Mouse (Mus musculus) CH12F3 (cell line): ENCODE measurements around the gene Etfrf1.

Source experiments
- in situ Hi-C: fragments of 300-500 bp; cut with MboI; formaldehyde crosslinking; loops from 2 replicates; pipeline ENCODE4 v1.14.3; 2020; ENCODE audit warnings: low sequenced_read_pairs

The Etfrf1 gene

GRCm38 (mm10) chr6:145210816-145211338 lies at the start of gene Etfrf1, which contains the start of gene Casc1:
Etfrf1 (plus strand) TSS chr6:145211134.
Casc1 (minus strand) TSS chr6:145211005.
- in situ Hi-C loops, result no loop called here

GRCm38 (mm10) chr6:145171892-145172606 lies 38.9 kb upstream of the Etfrf1 start:
- in situ Hi-C loops, result no loop called here

- in situ Hi-C loops, result no loop called here
These were observed 37.1 kb upstream of the Etfrf1 start for GRCm38 (mm10) chr6:145173781-145174191.

DNA sequence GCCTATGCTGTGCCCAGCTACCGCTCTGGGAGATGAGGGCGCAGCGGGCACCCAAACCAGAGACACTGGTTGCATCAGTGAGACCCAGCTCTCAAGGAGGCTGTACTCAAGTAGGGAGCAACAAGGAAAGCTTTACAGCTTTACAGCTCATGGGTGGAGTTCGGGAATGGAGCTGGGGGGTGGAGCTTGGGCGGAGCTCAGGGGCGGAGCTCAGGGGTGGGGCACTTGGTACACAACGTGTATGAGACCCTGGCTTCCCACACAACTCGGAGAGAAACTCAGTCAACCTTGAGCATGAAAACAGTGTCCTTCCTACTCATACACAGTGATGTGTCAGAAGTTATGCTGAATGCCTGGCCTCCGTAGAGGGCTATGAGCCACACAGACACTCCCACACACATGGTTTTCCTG lies 35.4 kb upstream of the Etfrf1 start:
- in situ Hi-C loops, result loop anchor here (25.0 kb wide), 1 partner anchor 88 kb away; the partner anchor contains the start of gene Bcat1

DNA sequence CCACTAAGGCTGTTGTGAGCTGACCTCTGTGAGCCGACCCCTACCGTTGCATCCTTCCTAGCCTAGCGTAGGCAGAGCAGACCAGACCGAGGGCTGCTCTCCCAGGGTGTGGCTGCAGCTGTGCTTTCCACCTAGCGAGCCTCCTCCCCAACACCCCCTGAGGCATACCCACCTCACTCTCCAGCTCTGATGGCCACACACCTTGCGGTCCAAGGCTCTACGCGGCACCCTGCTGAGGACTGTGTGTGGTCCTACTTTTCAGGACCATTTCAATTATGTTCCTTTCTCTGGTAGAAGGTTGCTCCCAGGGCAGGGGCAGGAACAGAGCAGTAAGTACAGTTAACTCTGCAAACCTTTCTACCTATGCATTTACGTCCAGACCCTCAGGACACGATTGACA lies 34.5 kb upstream of the Etfrf1 start:
- in situ Hi-C loops, result loop anchor here (25.0 kb wide), 1 partner anchor 89 kb away; the partner anchor contains the start of gene Bcat1

DNA sequence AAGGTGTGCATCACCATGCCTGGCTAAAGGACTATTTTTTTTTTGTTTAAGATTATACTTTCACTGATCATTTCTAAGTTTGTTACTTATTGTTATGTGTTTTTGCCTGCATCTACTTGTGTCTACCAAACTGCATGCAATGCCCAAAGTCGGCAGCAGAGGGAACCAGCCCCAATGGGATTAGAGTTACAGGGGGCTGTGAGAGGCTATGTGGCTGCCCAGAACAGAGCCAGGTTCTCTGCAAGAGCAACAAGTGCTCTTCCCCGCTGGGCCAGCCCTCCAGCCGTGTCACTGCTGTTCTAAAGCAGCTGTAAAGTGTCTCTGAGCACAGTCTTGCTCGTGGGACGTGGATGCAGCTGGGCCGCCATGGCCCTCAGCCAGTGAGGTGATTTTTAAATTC lies 31.3 kb upstream of the Etfrf1 start:
- in situ Hi-C loops, result loop anchor here (10.0 to 25.0 kb wide), 2 partner anchors 92 to 165 kb away; partner anchors contain the start of gene Bcat1

DNA sequence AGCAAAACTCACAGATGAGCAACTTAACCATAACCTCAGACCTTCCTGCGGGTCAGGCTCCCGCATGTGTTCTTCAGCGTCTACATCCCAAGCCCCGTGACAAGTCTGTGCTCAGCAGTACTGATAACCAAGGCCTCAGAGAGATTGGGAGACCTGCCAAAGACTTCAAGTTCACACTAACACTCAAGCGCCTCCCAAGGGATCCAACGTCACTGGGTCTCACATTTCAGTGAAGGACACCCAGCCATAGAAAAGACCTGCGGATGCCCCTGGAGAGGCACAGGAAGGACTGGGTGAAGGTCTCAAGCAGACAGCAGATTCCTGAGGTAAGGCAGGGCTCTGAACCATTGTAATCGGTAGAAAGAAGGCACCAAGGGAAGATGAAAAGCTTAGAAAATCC lies 28.9 kb upstream of the Etfrf1 start:
- in situ Hi-C loops, result loop anchor here (10.0 to 25.0 kb wide), 2 partner anchors 95 to 163 kb away; partner anchors contain the start of gene Bcat1

DNA sequence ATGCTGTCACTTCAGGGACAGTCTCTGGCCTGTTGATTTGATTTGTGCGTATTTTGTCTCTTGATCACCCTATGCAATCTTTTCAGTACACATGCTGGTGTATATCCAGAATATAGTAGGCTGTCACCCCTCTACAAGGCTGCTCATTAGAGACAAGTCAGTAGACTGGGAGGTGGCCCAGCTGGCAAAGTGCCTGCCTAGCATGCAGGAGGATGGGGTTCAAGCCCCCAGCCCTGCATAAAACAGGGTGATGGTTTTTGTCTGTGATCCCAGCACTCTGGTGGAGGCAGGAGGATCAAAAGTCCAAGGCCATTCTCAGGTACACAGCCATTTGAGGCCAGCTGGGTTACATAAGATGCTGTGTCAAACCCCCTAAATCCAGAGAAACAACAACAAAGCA lies 24.8 kb upstream of the Etfrf1 start:
- in situ Hi-C loops, result loop anchor here (10.0 to 25.0 kb wide), 2 partner anchors 99 to 159 kb away; partner anchors contain the start of gene Bcat1

DNA sequence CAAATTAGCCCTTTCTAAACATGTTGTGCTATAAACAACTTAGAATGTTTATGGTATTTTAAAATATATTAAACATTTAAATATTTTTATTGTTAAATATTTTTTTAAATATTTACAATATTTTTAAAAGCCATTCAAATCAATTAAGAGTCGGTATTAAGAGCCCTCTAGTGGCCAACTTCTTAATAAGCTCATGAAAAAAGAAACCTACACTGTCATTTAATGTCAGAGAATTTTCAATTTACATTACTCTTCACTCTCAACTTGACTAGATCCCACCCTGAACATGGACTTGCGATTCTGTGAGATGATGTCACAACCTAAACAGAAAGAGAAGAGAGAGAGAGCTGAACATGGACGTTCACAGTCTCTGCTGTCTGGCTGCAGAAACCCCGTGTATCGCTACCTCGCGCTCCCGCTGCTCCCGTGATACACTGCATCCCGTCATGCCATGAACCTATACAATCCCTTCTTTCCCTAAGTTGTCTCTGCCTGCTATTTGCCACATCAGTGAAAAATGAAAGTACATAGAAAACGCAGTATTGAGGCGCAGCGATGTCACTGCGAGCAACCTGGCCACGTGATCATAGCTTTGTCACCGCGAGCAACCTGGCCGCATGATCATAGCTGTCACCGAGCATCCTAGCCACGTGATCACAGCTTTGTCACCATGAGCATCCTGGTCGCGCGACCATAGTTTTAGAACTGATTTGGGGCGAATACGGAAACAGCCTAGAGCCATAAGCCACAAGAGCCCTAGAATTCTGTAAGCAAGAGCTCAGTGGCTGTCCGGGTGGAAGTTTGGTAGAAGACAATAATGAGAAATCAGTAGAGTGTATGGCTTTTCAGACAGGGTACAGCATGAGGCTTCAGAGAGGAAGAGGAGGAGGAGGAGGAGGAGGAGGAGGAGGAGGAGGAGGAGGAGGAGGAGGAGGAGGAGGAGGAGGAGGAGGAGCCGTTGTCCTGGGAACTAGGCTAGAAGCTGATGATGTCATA lies 23.5 kb upstream of the Etfrf1 start:
- in situ Hi-C loops, result loop anchor here (10.0 to 25.0 kb wide), 2 partner anchors 100 to 157 kb away; partner anchors contain the start of gene Bcat1

GRCm38 (mm10) chr6:145193038-145193437 lies 17.9 kb upstream of the Etfrf1 start:
- in situ Hi-C loops, result loop anchor here (25.0 kb wide), 1 partner anchor 106 kb away; the partner anchor contains the start of gene Bcat1

DNA sequence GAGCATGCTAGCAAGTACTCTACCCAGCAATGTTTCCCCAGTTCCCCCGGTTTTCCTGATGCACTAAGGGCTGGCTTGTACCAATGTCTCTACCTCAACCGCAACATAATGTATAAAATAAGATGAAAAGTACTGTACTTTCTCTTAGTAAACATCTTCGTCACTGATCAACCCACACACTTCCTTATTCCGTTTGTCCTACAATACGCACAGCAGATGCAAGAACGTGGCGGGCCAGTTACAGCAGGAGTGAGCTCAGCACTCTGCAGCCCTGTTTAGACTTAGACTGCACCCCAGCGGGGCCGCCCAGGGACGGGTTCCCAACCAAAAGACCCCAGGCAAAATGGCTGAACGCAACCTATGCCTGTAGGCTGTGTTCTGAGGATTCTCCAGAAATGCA lies 17.5 kb upstream of the Etfrf1 start:
- in situ Hi-C loops, result loop anchor here (25.0 kb wide), 1 partner anchor 106 kb away; the partner anchor contains the start of gene Bcat1

- in situ Hi-C loops, result loop anchor here (25.0 kb wide), 1 partner anchor 111 kb away; the partner anchor contains the start of gene Bcat1
These were observed 12.8 kb upstream of the Etfrf1 start for GRCm38 (mm10) chr6:145197949-145198686.

- in situ Hi-C loops, result no loop called here
These were observed 8.4 kb upstream of the Etfrf1 start for GRCm38 (mm10) chr6:145202432-145203125.

- in situ Hi-C loops, result no loop called here
These were observed 6.5 kb upstream of the Etfrf1 start for GRCm38 (mm10) chr6:145204440-145204839.

DNA sequence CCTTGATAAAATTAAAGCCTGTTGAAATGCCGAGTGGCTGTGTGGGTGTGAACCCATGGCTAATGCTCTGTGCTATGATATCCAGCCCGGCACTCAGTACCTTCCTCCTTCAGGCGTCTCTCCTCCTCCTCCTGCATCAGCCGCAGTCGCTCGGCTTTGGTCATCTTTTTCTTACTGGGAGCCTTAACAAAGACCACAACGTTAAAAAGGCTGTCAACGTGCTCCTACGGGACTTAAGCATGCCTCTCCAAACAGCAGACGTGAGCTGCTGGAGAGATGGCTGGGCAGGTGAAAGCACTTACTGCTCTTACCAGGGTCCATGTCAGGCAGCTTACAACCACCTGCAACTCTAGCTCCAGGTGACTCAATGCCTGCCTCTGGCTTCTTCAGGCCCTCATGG lies 5.8 kb upstream of the Etfrf1 start:
- in situ Hi-C loops, result no loop called here

DNA sequence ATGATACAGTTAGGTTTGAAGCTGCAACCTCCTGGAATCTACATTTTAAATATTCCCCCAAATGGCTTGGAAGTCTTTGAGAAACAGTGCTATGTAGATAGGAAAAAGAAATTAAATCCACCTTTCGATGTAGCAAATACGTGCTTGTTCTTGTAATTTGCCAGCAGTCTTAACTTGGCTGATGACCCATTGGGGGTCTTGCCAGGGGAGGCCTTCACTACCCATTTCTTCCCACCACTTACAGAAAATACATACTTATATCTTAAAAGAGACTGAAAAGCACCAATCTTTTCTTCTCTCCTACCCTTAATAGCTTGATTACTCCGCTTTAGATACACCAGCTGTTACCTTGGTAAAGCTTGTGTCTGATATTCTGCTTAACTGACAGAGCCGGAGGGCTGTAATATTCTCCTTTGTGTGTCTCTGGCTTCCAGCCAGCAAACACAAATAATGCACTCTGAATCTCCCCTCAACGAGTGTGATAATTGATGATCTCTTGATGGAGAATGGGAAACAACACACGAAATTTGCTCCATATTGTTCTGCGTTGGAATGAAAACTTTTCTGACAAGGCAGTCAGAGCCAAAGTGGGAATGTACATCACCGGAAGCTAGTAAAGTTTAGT lies 766 bp upstream of the Etfrf1 start:
- in situ Hi-C loops, result no loop called here

- in situ Hi-C loops, result no loop called here
These were observed 707 bp downstream of the Etfrf1 start for GRCm38 (mm10) chr6:145211376-145212305.

GRCm38 (mm10) chr6:145213916-145214315 lies 3.0 kb downstream of the Etfrf1 start:
- in situ Hi-C loops, result no loop called here
